11 mouse cellular contexts compared by ENCODE assay signal in genomic region chr11:8068873-8069272, GRCm38 (mm10).
A peak's percentile ranks its signal among the peaks of the same experiment; 100 is the strongest.
DNase-seq lines count a peak whose midpoint lies in the region; ATAC-seq and TF ChIP-seq lines count a peak whose summit lies in the region.
"Had no signal": no experiment of that assay in that cellular context is flagged by ENCODE, and none has a peak within 500 bp of the region (broad histone marks: within the 10 kb centered on the region; RNA-seq: fewer than 3 reads in every experiment).

No protein-coding gene starts in this region.

- H3K36me3 ChIP-seq in forebrain, postnatal 0 days (ENCODE audit: insufficient read depth): no peaks in the 10 kb centered on the region
- no peaks in the 10 kb centered on the region for H3K36me3 ChIP-seq in forebrain, embryonic 13.5 days (ENCODE audit: poor library complexity, severe bottlenecking)
- H3K36me3 ChIP-seq in lung, embryonic 14.5 days (ENCODE audit: insufficient read depth): no peaks in the 10 kb centered on the region
- H3K36me3 ChIP-seq in embryonic facial prominence, embryonic 10.5 days (replicated peaks): no peaks in the 10 kb centered on the region
- no peaks in the 10 kb centered on the region for H3K36me3 ChIP-seq in neural tube, embryonic 11.5 days (ENCODE audit: control insufficient read depth, insufficient read depth, low read length)
- H3K36me3 ChIP-seq: forebrain, embryonic 15.5 days; heart, embryonic 13.5 days had no signal

- no peaks in the 10 kb centered on the region for H3K4me1 ChIP-seq in forebrain, postnatal 0 days (ENCODE audit: insufficient read depth)
- peaks cover 5% of the 10 kb centered on the region; the same call in 1 of the 2 replicates for H3K4me1 ChIP-seq in forebrain, embryonic 13.5 days
- no peaks in the 10 kb centered on the region for H3K4me1 ChIP-seq in lung, embryonic 14.5 days (ENCODE audit: insufficient read depth)
- peaks cover 12% of the 10 kb centered on the region for H3K4me1 ChIP-seq in embryonic facial prominence, embryonic 10.5 days
- H3K4me1 ChIP-seq in neural tube, embryonic 11.5 days (ENCODE audit: control insufficient read depth, insufficient read depth, low read length): no peaks in the 10 kb centered on the region
- H3K4me1 ChIP-seq: forebrain, embryonic 15.5 days; heart, embryonic 13.5 days had no signal

- no peak overlapping the region for H3K9ac ChIP-seq in forebrain, postnatal 0 days
- no peak overlapping the region for H3K9ac ChIP-seq in forebrain, embryonic 13.5 days
- no peak overlapping the region for H3K9ac ChIP-seq in lung, embryonic 14.5 days
- H3K9ac ChIP-seq in neural tube, embryonic 11.5 days (ENCODE audit: low read length): no peak overlapping the region
- H3K9ac ChIP-seq: forebrain, embryonic 15.5 days; heart, embryonic 13.5 days had no signal

- TF ChIP-seq CTCF in forebrain, postnatal 0 days (IDR thresholded peaks at IDR 0.05; ENCODE audit: low read depth): no peak
- no peak for TF ChIP-seq CTCF in lung, embryonic 14.5 days (IDR thresholded peaks at IDR 0.05; ENCODE audit: low read depth)

- 12% methylated on average over 3 of the region's 3 CpGs for WGBS in forebrain, postnatal 0 days
- WGBS in forebrain, embryonic 13.5 days: 10% methylated on average over 3 of the region's 3 CpGs
- WGBS in lung, embryonic 14.5 days: 28% methylated on average over 3 of the region's 3 CpGs
- 12% methylated on average over 3 of the region's 3 CpGs for WGBS in embryonic facial prominence, embryonic 10.5 days
- 25% methylated on average over 3 of the region's 3 CpGs for WGBS in neural tube, embryonic 11.5 days

- no peak for DNase-seq in forebrain, postnatal 0 days
- DNase-seq in lung, embryonic 14.5 days: peak; percentile 37
- DNase-seq in lung, postnatal 36 days: no peak
- peak; percentile 34 for DNase-seq in embryonic facial prominence, embryonic 10.5 days (ENCODE audit: low spot score)
- peak; percentile 23 for DNase-seq in neural tube, embryonic 11.5 days (ENCODE audit: low spot score)
- no peak for DNase-seq in cerebellum, postnatal 14 days
- DNase-seq: cerebellum, postnatal 25 days had no signal

- ATAC-seq in forebrain, postnatal 0 days: peak; percentile 47
- no peak for ATAC-seq in forebrain, embryonic 13.5 days
- ATAC-seq in lung, embryonic 14.5 days (ENCODE audit: insufficient read depth): peak; percentile 35; the same call in 1 of the 2 replicates
- 0 out of 2 replicates have a peak, but pooled peaks have one; percentile 33 for ATAC-seq in neural tube, embryonic 11.5 days (ENCODE audit: insufficient read depth, low FRiP score, low TSS enrichment)
- ATAC-seq in cerebellum, adult (ENCODE audit: insufficient number of reproducible peaks, low FRiP score, low TSS enrichment): no peak
- ATAC-seq: forebrain, embryonic 15.5 days had no signal

- no peaks in the 10 kb centered on the region for H3K9me3 ChIP-seq in forebrain, postnatal 0 days (ENCODE audit: low read length)
- H3K9me3 ChIP-seq in forebrain, embryonic 13.5 days (replicated peaks): no peaks in the 10 kb centered on the region
- H3K9me3 ChIP-seq in lung, embryonic 14.5 days (ENCODE audit: low read depth, low read length): no peaks in the 10 kb centered on the region
- no peaks in the 10 kb centered on the region for H3K9me3 ChIP-seq in embryonic facial prominence, embryonic 10.5 days
- no peaks in the 10 kb centered on the region for H3K9me3 ChIP-seq in neural tube, embryonic 11.5 days (ENCODE audit: control insufficient read depth, low read length)
- H3K9me3 ChIP-seq: forebrain, embryonic 15.5 days; heart, embryonic 13.5 days had no signal

- H3K27ac ChIP-seq in forebrain, postnatal 0 days (ENCODE audit: low read depth, low read length): no peak overlapping the region
- no peak overlapping the region for H3K27ac ChIP-seq in forebrain, embryonic 13.5 days
- no peak overlapping the region for H3K27ac ChIP-seq in lung, embryonic 14.5 days (ENCODE audit: low read depth)
- no peak overlapping the region; the same call in 1 of the 2 replicates for H3K27ac ChIP-seq in embryonic facial prominence, embryonic 10.5 days (replicated peaks)
- H3K27ac ChIP-seq in neural tube, embryonic 11.5 days (ENCODE audit: low read depth, low read length): no peak overlapping the region
- H3K27ac ChIP-seq: forebrain, embryonic 15.5 days; heart, embryonic 13.5 days had no signal

- no peak overlapping the region for H3K4me2 ChIP-seq in forebrain, postnatal 0 days (ENCODE audit: low read depth)
- H3K4me2 ChIP-seq in forebrain, embryonic 13.5 days: no peak overlapping the region
- H3K4me2 ChIP-seq in lung, embryonic 14.5 days: no peak overlapping the region
- no peak overlapping the region for H3K4me2 ChIP-seq in neural tube, embryonic 11.5 days (ENCODE audit: low read depth)
- H3K4me2 ChIP-seq: forebrain, embryonic 15.5 days; heart, embryonic 13.5 days had no signal

- no peak overlapping the region for H3K4me3 ChIP-seq in forebrain, postnatal 0 days (ENCODE audit: low read depth, low read length)
- H3K4me3 ChIP-seq in forebrain, embryonic 13.5 days: no peak overlapping the region
- no peak overlapping the region for H3K4me3 ChIP-seq in lung, embryonic 14.5 days (ENCODE audit: low read depth, low read length)
- no peak overlapping the region for H3K4me3 ChIP-seq in embryonic facial prominence, embryonic 10.5 days
- H3K4me3 ChIP-seq in neural tube, embryonic 11.5 days (ENCODE audit: low read depth, low read length): no peak overlapping the region
- H3K4me3 ChIP-seq: forebrain, embryonic 15.5 days; heart, embryonic 13.5 days had no signal

- no peaks in the 10 kb centered on the region for H3K27me3 ChIP-seq in forebrain, postnatal 0 days (ENCODE audit: insufficient read depth, low read length)
- H3K27me3 ChIP-seq in forebrain, embryonic 13.5 days: no peaks in the 10 kb centered on the region
- no peaks in the 10 kb centered on the region for H3K27me3 ChIP-seq in lung, embryonic 14.5 days (ENCODE audit: insufficient read depth, low read length)
- H3K27me3 ChIP-seq in embryonic facial prominence, embryonic 10.5 days (replicated peaks; ENCODE audit: low read depth, poor library complexity, severe bottlenecking): no peaks in the 10 kb centered on the region
- H3K27me3 ChIP-seq in neural tube, embryonic 11.5 days (ENCODE audit: control insufficient read depth, insufficient read depth, low read length): no peaks in the 10 kb centered on the region
- H3K27me3 ChIP-seq: forebrain, embryonic 15.5 days; heart, embryonic 13.5 days had no signal

Comparison
In these comparisons a context has a peak if more than half of its experiments do, and no peak if none do; other contexts are left out.
1. ATAC-seq: peak in forebrain, postnatal 0 days (single experiment), lung, embryonic 14.5 days (single experiment) and neural tube, embryonic 11.5 days (single experiment); none in forebrain, embryonic 13.5 days (single experiment) and cerebellum, adult (single experiment).
2. DNase-seq: peak in lung, embryonic 14.5 days (single experiment), embryonic facial prominence, embryonic 10.5 days (single experiment) and neural tube, embryonic 11.5 days (single experiment); none in forebrain, postnatal 0 days (single experiment), lung, postnatal 36 days (single experiment) and cerebellum, postnatal 14 days (0 of 2).